Mouse (Mus musculus): ENCODE measurements around the gene Proser1. TPM values are rescaled to one million over a fixed set of nuclear protein-coding genes. Genes with fewer than 3 reads are reported as not detected.

Proser1 gene
- polyA plus RNA-seq, 1 experiment, result 14.8 TPM

GRCm38 (mm10) chr3:53475889-53476288 is 12.4 kb downstream of the Proser1 start:
- Histone ChIP-seq H3K36me3 (ENCODE audit: control insufficient read depth, insufficient read depth, low read length) (no peaks in the 10 kb centered on the region; the same call in 1 of the 2 replicates), H3K27me3 (replicated peaks; ENCODE audit: control insufficient read depth, insufficient read depth, low read length) (no peaks in the 10 kb centered on the region), H3K27ac (ENCODE audit: insufficient read depth, low read depth, low read length) (no peak overlapping the region), H3K4me3 (ENCODE audit: insufficient read depth, low read depth, low read length) (no peak overlapping the region), H3K4me1 (ENCODE audit: control insufficient read depth, insufficient read depth, low read length) (peaks cover 16% of the 10 kb centered on the region)
- TF ChIP-seq POLR2A (IDR thresholded peaks at IDR 0.05; ENCODE audit: low read depth, low read length) (no peak), CTCF (conservative IDR thresholded peaks at IDR 0.05; ENCODE audit: insufficient read depth, insufficient read length, low read depth, low read length) (peak; percentile 70)
- 47% methylated on average over 6 of the region's 6 CpGs for WGBS
- DNase-seq, result peak; percentile 62

GRCm38 (mm10) chr3:53477468-53477867 is 14.0 kb downstream of the Proser1 start:
- 30% methylated on average over 17 of the region's 17 CpGs for WGBS
- DNase-seq, result peak; percentile 94
- Histone ChIP-seq H3K4me3 (ENCODE audit: insufficient read depth, low read depth, low read length) (no peak overlapping the region), H3K27ac (ENCODE audit: insufficient read depth, low read depth, low read length) (no peak overlapping the region), H3K4me1 (ENCODE audit: control insufficient read depth, insufficient read depth, low read length) (peaks cover 9% of the 10 kb centered on the region), H3K27me3 (replicated peaks; ENCODE audit: control insufficient read depth, insufficient read depth, low read length) (no peaks in the 10 kb centered on the region), H3K36me3 (ENCODE audit: control insufficient read depth, insufficient read depth, low read length) (no peaks in the 10 kb centered on the region; the same call in 1 of the 2 replicates)
- TF ChIP-seq POLR2A (IDR thresholded peaks at IDR 0.05; ENCODE audit: low read depth, low read length), result no peak
- no peak for TF ChIP-seq CTCF (conservative IDR thresholded peaks at IDR 0.05; ENCODE audit: insufficient read depth, insufficient read length, low read depth, low read length)

GRCm38 (mm10) chr3:53478419-53479046 is 15.1 kb downstream of the Proser1 start:
- DNase-seq, result no peak
- Histone ChIP-seq H3K36me3 (ENCODE audit: control insufficient read depth, insufficient read depth, low read length) (no peaks in the 10 kb centered on the region; the same call in 1 of the 2 replicates), H3K27me3 (replicated peaks; ENCODE audit: control insufficient read depth, insufficient read depth, low read length) (no peaks in the 10 kb centered on the region), H3K27ac (ENCODE audit: insufficient read depth, low read depth, low read length) (no peak overlapping the region), H3K4me1 (ENCODE audit: control insufficient read depth, insufficient read depth, low read length) (peaks cover 5% of the 10 kb centered on the region), H3K4me3 (ENCODE audit: insufficient read depth, low read depth, low read length) (no peak overlapping the region)
- TF ChIP-seq POLR2A (IDR thresholded peaks at IDR 0.05; ENCODE audit: low read depth, low read length) (no peak), CTCF (conservative IDR thresholded peaks at IDR 0.05; ENCODE audit: insufficient read depth, insufficient read length, low read depth, low read length) (no peak)
- WGBS, result 96% methylated on average over 30 of the region's 30 CpGs

GRCm38 (mm10) chr3:53483414-53484059 is 20.1 kb downstream of the Proser1 start:
- 73% methylated on average over 8 of the region's 8 CpGs for WGBS
- Histone ChIP-seq H3K27ac (ENCODE audit: insufficient read depth, low read depth, low read length) (no peak overlapping the region), H3K4me1 (ENCODE audit: control insufficient read depth, insufficient read depth, low read length) (no peaks in the 10 kb centered on the region), H3K27me3 (replicated peaks; ENCODE audit: control insufficient read depth, insufficient read depth, low read length) (no peaks in the 10 kb centered on the region), H3K36me3 (ENCODE audit: control insufficient read depth, insufficient read depth, low read length) (no peaks in the 10 kb centered on the region; the same call in 1 of the 2 replicates), H3K4me3 (ENCODE audit: insufficient read depth, low read depth, low read length) (no peak overlapping the region)
- no peak for DNase-seq
- TF ChIP-seq CTCF (conservative IDR thresholded peaks at IDR 0.05; ENCODE audit: insufficient read depth, insufficient read length, low read depth, low read length) (no peak), POLR2A (IDR thresholded peaks at IDR 0.05; ENCODE audit: low read depth, low read length) (no peak)

GRCm38 (mm10) chr3:53486561-53486960 is 23.1 kb downstream of the Proser1 start:
- Histone ChIP-seq H3K27ac (ENCODE audit: insufficient read depth, low read depth, low read length) (no peak overlapping the region), H3K4me1 (ENCODE audit: control insufficient read depth, insufficient read depth, low read length) (no peaks in the 10 kb centered on the region), H3K27me3 (replicated peaks; ENCODE audit: control insufficient read depth, insufficient read depth, low read length) (no peaks in the 10 kb centered on the region), H3K4me3 (ENCODE audit: insufficient read depth, low read depth, low read length) (no peak overlapping the region), H3K36me3 (ENCODE audit: control insufficient read depth, insufficient read depth, low read length) (no peaks in the 10 kb centered on the region)
- TF ChIP-seq CTCF (conservative IDR thresholded peaks at IDR 0.05; ENCODE audit: insufficient read depth, insufficient read length, low read depth, low read length) (no peak), POLR2A (IDR thresholded peaks at IDR 0.05; ENCODE audit: low read depth, low read length) (no peak)
- 63% methylated on average over 10 of the region's 10 CpGs for WGBS
- no peak for DNase-seq

GRCm38 (mm10) chr3:53486996-53487576 is 23.6 kb downstream of the Proser1 start:
- WGBS, result 63% methylated on average over 9 of the region's 9 CpGs
- no peak for DNase-seq

GRCm38 (mm10) chr3:53488353-53488752 is 24.9 kb downstream of the Proser1 start, which contains the start of gene Stoml3:
Gene Stoml3, plus strand, starts transcription at chr3:53488653.
- no peaks in the 10 kb centered on the region for H3K36me3 ChIP-seq (ENCODE audit: control insufficient read depth, insufficient read depth, low read length)
- H3K27me3 ChIP-seq (replicated peaks; ENCODE audit: control insufficient read depth, insufficient read depth, low read length), result no peaks in the 10 kb centered on the region
- H3K4me1 ChIP-seq (ENCODE audit: control insufficient read depth, insufficient read depth, low read length), result no peaks in the 10 kb centered on the region
- no peak for DNase-seq
- H3K4me3 ChIP-seq (ENCODE audit: insufficient read depth, low read depth, low read length), result no peak within 1 kb of the TSS
- H3K27ac ChIP-seq (ENCODE audit: insufficient read depth, low read depth, low read length), result no peak within 1 kb of the TSS
- no peak for TF ChIP-seq CTCF (conservative IDR thresholded peaks at IDR 0.05; ENCODE audit: insufficient read depth, insufficient read length, low read depth, low read length)
- no peak for TF ChIP-seq POLR2A (IDR thresholded peaks at IDR 0.05; ENCODE audit: low read depth, low read length)
- 75% methylated on average over 6 of the region's 6 CpGs for WGBS

More at GRCm38 (mm10) chr3:53486996-53487576, 23.6 kb downstream of the Proser1 start:
- H3K27me3 ChIP-seq (replicated peaks; ENCODE audit: control insufficient read depth, insufficient read depth, low read length), result no peaks in the 10 kb centered on the region
- H3K27ac ChIP-seq (ENCODE audit: insufficient read depth, low read depth, low read length), result no peak overlapping the region
- TF ChIP-seq CTCF (conservative IDR thresholded peaks at IDR 0.05; ENCODE audit: insufficient read depth, insufficient read length, low read depth, low read length) (no peak), POLR2A (IDR thresholded peaks at IDR 0.05; ENCODE audit: low read depth, low read length) (no peak)
- no peaks in the 10 kb centered on the region for H3K36me3 ChIP-seq (ENCODE audit: control insufficient read depth, insufficient read depth, low read length)
- H3K4me1 ChIP-seq (ENCODE audit: control insufficient read depth, insufficient read depth, low read length), result no peaks in the 10 kb centered on the region
- H3K4me3 ChIP-seq (ENCODE audit: insufficient read depth, low read depth, low read length), result no peak overlapping the region

All from kidney, adult 2 months (tissue).